Mouse (Mus musculus) splenic B cell, adult 2 months (primary cell): Measurements from ENCODE around the gene Arhgef25.
"Not testable (repeated sequence)": the region's sequence is repeated elsewhere in the genome, so short reads cannot be mapped to it uniquely, and the experiment has no call there.

ENCODE experiments used
- DNase-seq: peaks from one replicate; pipeline ENCODE4 v3.0.0-alpha.2; 2011; ENCODE audit warnings: low read depth, low spot score
- H3K27me3 ChIP-seq: 2 replicates; pipeline ENCODE4 v1.6.1; 2012; ENCODE audit warnings: mild to moderate bottlenecking, low read length, moderate library complexity, mixed read lengths; ENCODE audit not compliant: control insufficient read depth, poor library complexity, insufficient read depth, severe bottlenecking
- H3K36me3 ChIP-seq: 2 replicates; pipeline ENCODE4 v1.6.1; 2012; ENCODE audit warnings: mild to moderate bottlenecking, low read length, moderate library complexity, mixed read lengths; ENCODE audit not compliant: control insufficient read depth, poor library complexity, insufficient read depth, severe bottlenecking

Gene Arhgef25

GRCm38 (mm10) chr10:127196392-127196791 is 6.5 kb upstream of the Arhgef25 start:
- peaks cover 1% of the 10 kb centered on the region; the same call in 1 of the 2 replicates for H3K27me3 ChIP-seq
- peaks cover 6% of the 10 kb centered on the region for H3K36me3 ChIP-seq
- no peak for DNase-seq

GRCm38 (mm10) chr10:127195328-127196129 is 5.6 kb upstream of the Arhgef25 start, which contains the start of gene Dtx3:
TSS of gene Dtx3 (minus strand) at chr10:127195728.
- peak; percentile 50 for DNase-seq
- H3K27me3 ChIP-seq, result peaks cover 1% of the 10 kb centered on the region; the same call in 1 of the 2 replicates
- peaks cover 4% of the 10 kb centered on the region for H3K36me3 ChIP-seq

GRCm38 (mm10) chr10:127194428-127195327 is 4.8 kb upstream of the Arhgef25 start:
- no peaks in the 10 kb centered on the region; the same call in 1 of the 2 replicates for H3K36me3 ChIP-seq
- DNase-seq, result no peak
- peaks cover 1% of the 10 kb centered on the region; the same call in 1 of the 2 replicates for H3K27me3 ChIP-seq

- no peak for DNase-seq
- H3K27me3 ChIP-seq, result peaks cover 7% of the 10 kb centered on the region
- no peaks in the 10 kb centered on the region for H3K36me3 ChIP-seq
These were observed 3.1 kb upstream of the Arhgef25 start for GRCm38 (mm10) chr10:127193011-127193410.

DNA sequence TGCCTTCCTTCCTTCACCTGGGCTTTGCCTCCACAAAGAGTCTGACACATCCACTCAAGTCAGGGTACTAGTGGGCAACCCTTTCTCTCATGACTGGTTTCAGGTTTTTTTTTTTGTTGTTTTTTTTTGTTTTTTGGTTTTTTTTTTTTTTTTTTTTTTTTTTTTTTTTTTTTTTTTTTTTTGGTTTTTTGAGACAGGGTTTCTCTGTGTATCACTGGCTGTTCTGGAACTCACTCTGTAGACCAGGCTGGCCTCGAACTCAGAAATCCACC is 2.1 kb upstream of the Arhgef25 start:
- not testable (repeated sequence) for H3K36me3 ChIP-seq, H3K27me3 ChIP-seq, DNase-seq

GRCm38 (mm10) chr10:127191191-127192056 is 1.5 kb upstream of the Arhgef25 start:
- H3K27me3 ChIP-seq, result peaks cover 7% of the 10 kb centered on the region
- no peak for DNase-seq

DNA sequence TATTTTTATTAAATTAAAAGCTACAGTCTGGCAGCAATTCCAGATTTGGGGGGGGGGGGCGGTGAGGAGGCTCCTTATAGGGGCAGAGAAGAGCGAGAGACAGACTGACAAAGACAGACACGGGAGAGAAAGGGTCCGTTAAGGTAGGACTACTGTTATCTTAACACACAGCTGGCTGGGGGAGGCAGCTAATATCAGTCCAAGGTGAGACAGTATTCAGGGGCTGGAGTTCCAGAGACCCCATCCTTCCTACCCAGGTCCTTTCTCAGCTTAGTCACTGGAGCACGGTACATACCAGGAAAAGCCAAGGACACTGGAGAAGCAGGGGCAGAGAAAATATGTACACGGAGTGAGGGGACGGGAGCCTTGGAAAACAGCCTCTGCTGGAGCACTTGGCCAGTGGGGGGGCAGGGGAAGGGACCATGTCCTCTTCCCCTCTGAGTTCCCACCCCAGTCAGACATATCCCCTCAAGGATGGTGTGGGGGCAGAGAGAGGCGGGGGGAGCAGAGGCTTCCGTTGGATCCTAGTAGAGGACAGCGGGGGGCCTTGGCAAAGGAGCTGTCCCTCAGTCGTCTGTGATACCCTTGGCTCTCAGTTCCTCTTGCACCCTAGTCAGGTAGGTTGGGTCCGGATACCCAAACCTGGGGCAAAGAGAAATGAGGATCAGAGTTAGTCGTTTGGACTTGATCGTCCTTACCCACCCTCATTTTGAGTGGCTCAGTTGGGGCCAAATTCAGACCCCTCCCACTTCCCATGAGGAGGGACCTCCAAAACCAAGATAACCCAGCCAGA is 711 bp upstream of the Arhgef25 start:
- peaks cover 7% of the 10 kb centered on the region for H3K27me3 ChIP-seq
- H3K36me3 ChIP-seq, result no peaks in the 10 kb centered on the region
- DNase-seq, result no peak

More at GRCm38 (mm10) chr10:127191191-127192056, 1.5 kb upstream of the Arhgef25 start:
- no peaks in the 10 kb centered on the region for H3K36me3 ChIP-seq

- Histone ChIP-seq H3K27me3 (peaks cover 6% of the 10 kb centered on the region), H3K36me3 (no peaks in the 10 kb centered on the region)
- DNase-seq, result peak; percentile 58
These were observed 700 bp downstream of the Arhgef25 start for GRCm38 (mm10) chr10:127189116-127189650.

- no peaks in the 10 kb centered on the region for H3K36me3 ChIP-seq
- no peak for DNase-seq
- peaks cover 6% of the 10 kb centered on the region for H3K27me3 ChIP-seq
These were observed 1.3 kb downstream of the Arhgef25 start for GRCm38 (mm10) chr10:127188465-127189115.

DNA sequence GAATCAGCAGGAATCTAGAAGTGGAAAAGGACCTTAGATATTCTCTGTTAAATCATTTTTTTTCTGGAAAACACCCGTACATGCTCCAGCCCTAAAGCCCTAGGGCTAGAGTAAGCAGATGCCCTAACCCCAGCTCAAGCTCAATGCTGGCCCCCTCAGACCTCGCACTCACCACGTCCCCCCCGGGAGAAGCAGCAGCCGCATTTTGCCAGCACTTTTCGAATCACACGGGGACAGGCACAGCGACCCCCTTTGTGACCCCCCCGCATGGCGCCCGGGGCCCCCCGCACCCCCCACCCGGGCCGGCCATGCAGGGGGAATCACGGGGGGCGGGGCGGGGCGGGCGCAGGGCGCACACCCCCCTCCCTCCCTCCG is 1.8 kb downstream of the Arhgef25 start:
- DNase-seq, result no peak
- peaks cover 6% of the 10 kb centered on the region for H3K27me3 ChIP-seq
- H3K36me3 ChIP-seq, result no peaks in the 10 kb centered on the region

DNA sequence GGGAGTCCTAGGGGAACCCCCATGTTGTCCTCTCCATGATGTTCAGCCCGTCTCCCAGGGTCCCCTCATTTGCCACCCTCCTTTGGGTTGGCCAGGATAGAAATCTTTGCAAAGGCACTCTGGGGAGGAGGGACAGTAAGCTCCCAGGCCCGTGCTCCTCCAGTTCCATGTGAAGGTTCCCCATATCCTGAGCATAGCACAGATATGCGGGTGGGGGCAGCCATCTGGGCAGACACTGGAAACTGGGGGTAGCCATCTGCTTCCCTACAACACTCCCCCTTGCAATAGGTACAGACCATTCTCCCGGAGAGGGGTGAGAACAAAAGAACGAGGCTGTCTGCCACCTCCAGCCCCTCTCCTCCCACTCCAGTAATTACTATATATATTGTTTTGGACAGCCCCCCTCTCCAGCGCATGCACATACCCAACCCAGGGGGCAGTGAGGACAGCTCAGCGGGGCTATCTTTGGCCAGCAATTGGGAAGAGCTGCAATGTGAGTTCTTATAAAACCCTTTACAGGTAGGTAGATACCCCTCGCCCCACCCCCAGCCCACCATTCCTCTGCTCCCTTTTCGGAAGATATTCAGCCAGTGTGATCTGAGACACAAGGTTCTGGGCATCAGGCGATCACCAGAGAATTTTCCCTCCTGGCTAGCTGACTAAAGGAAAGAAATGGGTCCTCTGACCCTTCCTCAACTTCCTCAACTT is 2.4 kb downstream of the Arhgef25 start:
- DNase-seq, result no peak
- no peaks in the 10 kb centered on the region for H3K36me3 ChIP-seq
- H3K27me3 ChIP-seq, result peaks cover 6% of the 10 kb centered on the region

DNA sequence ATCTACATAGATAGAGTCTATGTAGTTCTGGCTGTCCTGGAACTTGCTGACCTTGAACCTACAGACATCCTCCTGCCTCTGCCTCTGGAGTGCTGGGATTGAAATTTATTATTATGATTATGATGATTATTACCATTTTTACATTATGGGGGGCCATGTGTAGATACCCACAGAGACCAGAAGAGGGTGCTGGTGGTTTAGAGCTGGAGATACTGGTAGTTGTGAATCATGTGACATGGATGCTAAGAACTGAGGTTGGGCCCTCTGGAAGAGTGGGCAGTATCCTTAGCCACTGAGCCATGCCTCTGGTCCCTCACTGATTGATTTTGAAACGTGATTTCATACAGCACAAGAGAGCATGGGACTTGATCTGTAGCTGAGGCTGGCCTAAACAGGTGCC is 3.4 kb downstream of the Arhgef25 start:
- no peaks in the 10 kb centered on the region for H3K36me3 ChIP-seq
- DNase-seq, result no peak

DNA sequence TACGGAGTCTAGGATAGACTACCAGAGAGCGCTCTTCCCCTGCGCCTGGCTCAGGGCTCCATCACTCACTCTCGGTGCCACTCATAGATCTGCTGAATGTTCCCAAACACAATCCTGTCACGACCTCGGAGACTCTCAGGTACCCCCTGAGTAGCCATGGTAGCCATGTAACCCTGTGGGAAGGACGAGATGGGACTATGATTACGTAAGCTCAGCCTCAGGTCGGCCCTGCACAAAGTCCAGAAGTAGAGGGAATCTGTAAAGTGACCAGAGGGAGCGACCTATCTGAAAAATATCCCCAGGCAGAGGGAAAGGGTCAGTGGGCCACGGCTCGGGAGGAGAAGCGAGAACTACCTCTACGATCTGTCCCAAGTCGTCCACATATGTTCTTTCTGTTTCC is 4.4 kb downstream of the Arhgef25 start:
- H3K27me3 ChIP-seq, result peaks cover 6% of the 10 kb centered on the region
- no peak for DNase-seq
- H3K36me3 ChIP-seq, result no peaks in the 10 kb centered on the region

More for the DNA sequence above, 3.4 kb downstream of the Arhgef25 start:
- peaks cover 6% of the 10 kb centered on the region for H3K27me3 ChIP-seq
